Mouse (Mus musculus) neural tube, embryonic 13.5 days (tissue): ENCODE measurements around the gene Shf. TPM values are rescaled to one million over a fixed set of nuclear protein-coding genes. Genes with fewer than 3 reads are reported as not detected.
A peak's percentile ranks its signal among the peaks of the same experiment; 100 is the strongest.
"Not testable (repeated sequence)": the region's sequence is repeated elsewhere in the genome, so short reads cannot be mapped to it uniquely, and the experiment has no call there.

Experiments used
- ATAC-seq: fragments of 200-750 bp; cut with Nextera tagmentation; 2 replicates; pipeline ENCODE4 v1.8.0; 2017; ENCODE audit warnings: low read depth, mild to moderate bottlenecking, moderate TSS enrichment, moderate library complexity
- H3K27ac ChIP-seq: fragments of 300-500 bp; sonication (generic); replicated peaks from 2 replicates; pipeline ENCODE4 v1.5.1; 2015; ENCODE audit warnings: moderate library complexity, mild to moderate bottlenecking, inconsistent platforms
- H3K27me3 ChIP-seq: fragments of 300-500 bp; sonication (generic); 2 replicates; pipeline ENCODE4 v1.6.1; 2015; ENCODE audit warnings: mild to moderate bottlenecking, inconsistent platforms
- H3K36me3 ChIP-seq: fragments of 300-500 bp; sonication (generic); 2 replicates; pipeline ENCODE4 v1.6.1; 2015; ENCODE audit warnings: mild to moderate bottlenecking, inconsistent platforms
- H3K4me1 ChIP-seq: fragments of 300-500 bp; sonication (generic); replicated peaks from 2 replicates; pipeline ENCODE4 v1.6.1; 2015; ENCODE audit warnings: inconsistent platforms
- H3K4me2 ChIP-seq: fragments of 300-500 bp; sonication (generic); 2 replicates; pipeline ENCODE4 v1.6.1; 2015; ENCODE audit warnings: inconsistent platforms, mild to moderate bottlenecking, moderate library complexity
- H3K4me3 ChIP-seq: fragments of 300-500 bp; sonication (generic); 2 replicates; pipeline ENCODE4 v1.5.1; 2015; ENCODE audit warnings: mild to moderate bottlenecking, inconsistent platforms
- H3K9ac ChIP-seq: fragments of 300-500 bp; sonication (generic); 2 replicates; pipeline ENCODE4 v1.6.1; 2015; ENCODE audit warnings: moderate library complexity, mild to moderate bottlenecking, inconsistent platforms
- H3K9me3 ChIP-seq: fragments of 300-500 bp; sonication (generic); 2 replicates; pipeline ENCODE4 v1.6.1; 2016; ENCODE audit warnings: inconsistent platforms
- WGBS: fragments of 180-500 bp; shearing (Covaris S2); methylation state at CpG from one replicate; pipeline ENCODE4 v1.1.7; 2015; 5-methylcytosine and 5-hydroxymethylcytosine counted together
- polyA plus RNA-seq: library from polyadenylated mRNA; unstranded; fragments of >200 nt; fragmentation: Nextera tagmentation; extraction: Ambion mirVana; gene quantifications from 2 replicates; pipeline ENCODE4 v1.2.1, GENCODE M21; 2015

Shf gene
- polyA plus RNA-seq: 12.7 and 17.2 TPM in 2 replicates

DNA sequence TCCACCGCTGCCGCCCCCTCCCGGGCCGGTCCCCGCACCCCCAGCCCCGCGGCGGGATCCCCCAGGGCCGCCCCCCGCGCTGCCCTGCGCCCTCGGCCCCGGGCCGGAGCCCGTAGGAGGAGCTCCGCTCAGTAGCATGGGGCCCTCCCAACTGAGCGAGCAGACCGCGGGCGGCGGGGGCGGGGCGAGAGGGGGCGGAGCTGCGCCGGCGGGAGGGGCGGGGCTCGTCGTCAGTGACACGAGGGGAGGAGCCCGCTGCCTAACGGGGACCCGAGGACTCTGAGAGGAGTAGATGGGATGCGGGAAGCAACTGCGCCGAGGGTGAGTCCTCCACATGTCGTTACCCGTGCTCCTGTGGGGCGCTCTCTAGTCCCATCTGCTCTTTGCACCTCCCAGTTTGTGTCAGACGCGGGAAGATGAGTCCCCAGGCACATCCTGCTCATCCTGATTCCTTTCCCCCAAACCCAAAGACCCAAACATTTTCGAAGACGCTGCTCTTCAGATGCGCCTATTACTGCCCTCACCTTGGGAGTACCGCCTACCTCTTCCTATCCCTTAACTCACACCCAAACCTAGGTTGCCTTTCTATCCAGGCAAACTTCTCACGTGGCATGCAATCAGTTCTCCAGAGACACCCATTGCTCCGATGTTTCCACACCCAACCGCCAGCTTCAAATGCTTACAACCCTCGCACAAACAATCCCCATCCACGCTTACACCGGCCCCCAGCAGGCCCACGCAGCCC, at the start of gene Shf:
Shf (minus strand) TSS at position 168 of the 745 bp plus-strand sequence.
- under 1% methylated on average over 45 of the region's 54 CpGs for WGBS
- Histone ChIP-seq H3K36me3 (0 out of 2 replicates have a peak, but pooled peaks cover 5% of the 10 kb centered on the region), H3K27ac (peak within 1 kb of the TSS; percentile 79), H3K9me3 (no peaks in the 10 kb centered on the region), H3K4me2 (peak within 1 kb of the TSS; percentile 80), H3K9ac (peak within 1 kb of the TSS; percentile 98), H3K4me3 (peak within 1 kb of the TSS; percentile 96), H3K4me1 (peaks cover 41% of the 10 kb centered on the region), H3K27me3 (no peaks in the 10 kb centered on the region)
- peak; percentile 91 for ATAC-seq

DNA sequence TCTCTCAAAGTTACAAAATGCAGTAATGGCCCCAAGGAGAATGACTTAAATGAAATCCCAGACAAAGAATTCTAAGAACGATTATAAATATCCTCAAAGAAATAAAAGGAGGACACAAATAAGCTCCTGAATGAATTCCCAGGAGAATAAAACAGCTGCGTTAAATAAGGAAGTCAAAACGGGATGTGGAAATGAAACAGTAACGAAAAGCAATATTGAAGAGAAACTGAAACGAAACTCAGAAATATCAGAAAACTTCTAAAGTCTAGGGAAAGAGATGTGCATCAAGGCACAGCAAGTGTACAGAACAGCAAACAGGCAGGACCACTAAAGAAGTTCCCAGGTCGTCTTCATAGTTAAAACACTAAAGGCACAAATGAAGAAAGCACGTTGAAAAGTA, 40.0 kb upstream of the Shf start:
- Histone ChIP-seq H3K9me3 (no peaks in the 10 kb centered on the region), H3K27me3 (no peaks in the 10 kb centered on the region), H3K27ac (no peak overlapping the region), H3K4me2 (no peak overlapping the region), H3K4me1 (no peaks in the 10 kb centered on the region), H3K4me3 (no peak overlapping the region), H3K9ac (no peak overlapping the region), H3K36me3 (no peaks in the 10 kb centered on the region)
- no peak for ATAC-seq
- 87% methylated on average over 7 of the region's 7 CpGs for WGBS

DNA sequence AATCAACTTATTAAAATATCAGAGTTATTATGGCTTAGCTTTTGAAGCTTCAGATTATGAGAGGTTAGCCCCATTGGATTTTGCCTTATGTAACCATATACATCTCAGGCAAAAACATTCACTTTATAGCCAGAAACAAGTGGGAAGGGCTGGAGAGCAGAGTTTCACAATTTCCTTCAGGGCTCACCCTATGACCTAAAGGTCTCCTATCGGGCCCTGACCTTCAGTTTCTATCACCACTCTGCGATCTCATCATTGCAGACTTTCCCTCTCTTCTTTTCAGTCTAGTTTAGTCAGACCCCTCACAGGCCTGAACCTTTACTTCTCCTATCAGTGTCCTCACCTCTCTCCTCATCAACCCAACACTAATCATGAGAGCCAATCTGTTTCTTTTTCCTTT, 38.6 kb upstream of the Shf start:
- Histone ChIP-seq H3K9me3 (no peaks in the 10 kb centered on the region), H3K4me1 (no peaks in the 10 kb centered on the region), H3K27me3 (no peaks in the 10 kb centered on the region), H3K36me3 (no peaks in the 10 kb centered on the region), H3K4me3 (no peak overlapping the region), H3K27ac (no peak overlapping the region), H3K4me2 (no peak overlapping the region), H3K9ac (no peak overlapping the region)
- WGBS: 88% methylated on average over 2 of the region's 2 CpGs
- no peak for ATAC-seq

DNA sequence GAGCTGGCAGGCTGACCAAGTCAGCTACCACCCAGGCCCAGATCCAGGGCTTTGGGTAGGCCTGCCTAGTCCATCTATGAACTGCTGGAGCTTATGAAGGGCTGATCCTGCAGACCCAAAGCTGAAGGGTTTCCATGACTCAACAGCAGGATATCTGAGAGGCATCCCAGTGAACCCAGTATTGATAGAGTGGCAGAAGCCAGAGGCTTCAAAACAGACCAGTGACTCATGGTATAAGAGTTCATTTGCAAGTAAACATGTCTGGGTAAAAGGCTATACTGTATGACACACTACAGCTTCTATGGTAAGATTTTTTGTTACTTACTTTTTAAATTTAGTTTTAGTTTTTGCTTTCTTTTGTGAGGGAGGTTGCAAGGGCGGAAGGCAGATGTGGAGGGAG, 27.2 kb upstream of the Shf start:
- H3K9ac ChIP-seq: no peak overlapping the region
- ATAC-seq: no peak
- H3K27ac ChIP-seq: no peak overlapping the region
- H3K27me3 ChIP-seq: no peaks in the 10 kb centered on the region
- no peaks in the 10 kb centered on the region for H3K4me1 ChIP-seq
- H3K36me3 ChIP-seq: no peaks in the 10 kb centered on the region
- H3K4me2 ChIP-seq: no peak overlapping the region
- no peaks in the 10 kb centered on the region for H3K9me3 ChIP-seq
- no peak overlapping the region for H3K4me3 ChIP-seq
- 88% methylated on average over 1 of the region's 1 CpGs for WGBS

DNA sequence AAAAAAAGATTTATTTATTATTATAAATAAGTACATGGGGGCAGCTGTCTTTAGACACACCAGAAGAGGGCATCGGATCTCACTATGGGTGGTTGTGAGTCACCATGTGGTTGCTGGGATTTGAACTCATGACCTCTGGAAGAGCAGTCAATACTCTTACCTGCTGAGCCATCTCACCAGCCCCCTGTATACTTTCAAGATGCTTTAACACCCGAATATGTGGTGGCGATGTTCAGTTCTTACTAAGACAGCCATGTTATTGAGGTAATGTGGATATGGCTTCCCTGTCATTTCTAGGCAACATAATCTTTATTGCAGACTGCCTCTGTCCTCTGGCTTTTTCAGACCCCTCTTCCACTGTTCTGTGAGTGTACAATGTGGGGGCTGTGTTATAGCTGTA, 18.2 kb upstream of the Shf start:
- H3K36me3 ChIP-seq, H3K9me3 ChIP-seq, H3K4me1 ChIP-seq, H3K27ac ChIP-seq, H3K27me3 ChIP-seq, H3K4me3 ChIP-seq, ATAC-seq, H3K4me2 ChIP-seq, H3K9ac ChIP-seq: not testable (repeated sequence)
- WGBS: 91% methylated on average over 3 of the region's 3 CpGs

DNA sequence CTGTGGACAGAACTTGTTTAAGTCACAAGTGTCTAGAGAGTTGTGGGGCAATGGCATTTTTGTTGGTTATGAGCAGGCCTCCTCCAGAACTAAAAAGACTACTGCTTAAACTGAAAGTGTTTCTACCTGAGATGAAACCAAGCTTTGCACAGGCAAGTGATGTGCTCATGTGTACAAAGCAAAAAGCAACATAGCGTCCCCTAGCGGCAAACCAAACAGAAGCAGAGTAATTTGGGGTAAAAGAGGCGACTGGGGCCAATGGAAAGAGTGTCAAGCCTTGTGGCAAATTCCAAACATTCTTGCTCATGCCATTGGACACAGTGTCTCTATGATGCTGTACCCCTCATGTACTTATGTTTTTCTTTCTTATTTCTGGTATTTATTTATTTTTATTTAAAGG, 16.1 kb upstream of the Shf start:
- no peak overlapping the region for H3K4me2 ChIP-seq
- 38% methylated on average over 3 of the region's 3 CpGs for WGBS
- H3K4me3 ChIP-seq: no peak overlapping the region
- no peaks in the 10 kb centered on the region for H3K27me3 ChIP-seq
- H3K36me3 ChIP-seq: no peaks in the 10 kb centered on the region
- H3K9me3 ChIP-seq: no peaks in the 10 kb centered on the region
- H3K4me1 ChIP-seq: peaks cover 4% of the 10 kb centered on the region; the same call in 1 of the 2 replicates
- ATAC-seq: no peak
- H3K9ac ChIP-seq: no peak overlapping the region
- H3K27ac ChIP-seq: no peak overlapping the region

DNA sequence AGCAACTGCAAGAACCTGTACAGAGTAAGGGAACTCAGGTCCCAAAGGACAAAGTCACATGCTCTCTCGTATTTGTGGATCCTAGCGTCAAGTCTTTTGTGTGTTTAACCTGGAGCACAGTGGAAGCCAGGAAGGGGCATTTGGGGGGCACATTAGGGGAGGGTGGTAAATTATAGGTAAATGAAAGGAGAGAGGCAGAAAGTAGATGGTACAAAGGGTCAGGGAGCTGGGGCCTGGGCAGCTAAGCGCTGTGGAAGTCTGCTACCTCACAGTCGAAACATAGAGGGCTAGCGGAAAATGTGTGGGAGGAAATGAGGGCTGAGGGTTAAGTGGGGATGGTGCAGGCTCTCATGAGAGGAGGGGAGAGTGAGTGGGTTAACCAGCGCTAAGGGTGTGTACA, 13.2 kb upstream of the Shf start:
- Histone ChIP-seq H3K4me2 (no peak overlapping the region), H3K9me3 (no peaks in the 10 kb centered on the region), H3K36me3 (no peaks in the 10 kb centered on the region), H3K27me3 (no peaks in the 10 kb centered on the region), H3K4me1 (peaks cover 4% of the 10 kb centered on the region; the same call in 1 of the 2 replicates), H3K4me3 (no peak overlapping the region), H3K27ac (no peak overlapping the region), H3K9ac (no peak overlapping the region)
- WGBS: 82% methylated on average over 6 of the region's 6 CpGs
- ATAC-seq: no peak

DNA sequence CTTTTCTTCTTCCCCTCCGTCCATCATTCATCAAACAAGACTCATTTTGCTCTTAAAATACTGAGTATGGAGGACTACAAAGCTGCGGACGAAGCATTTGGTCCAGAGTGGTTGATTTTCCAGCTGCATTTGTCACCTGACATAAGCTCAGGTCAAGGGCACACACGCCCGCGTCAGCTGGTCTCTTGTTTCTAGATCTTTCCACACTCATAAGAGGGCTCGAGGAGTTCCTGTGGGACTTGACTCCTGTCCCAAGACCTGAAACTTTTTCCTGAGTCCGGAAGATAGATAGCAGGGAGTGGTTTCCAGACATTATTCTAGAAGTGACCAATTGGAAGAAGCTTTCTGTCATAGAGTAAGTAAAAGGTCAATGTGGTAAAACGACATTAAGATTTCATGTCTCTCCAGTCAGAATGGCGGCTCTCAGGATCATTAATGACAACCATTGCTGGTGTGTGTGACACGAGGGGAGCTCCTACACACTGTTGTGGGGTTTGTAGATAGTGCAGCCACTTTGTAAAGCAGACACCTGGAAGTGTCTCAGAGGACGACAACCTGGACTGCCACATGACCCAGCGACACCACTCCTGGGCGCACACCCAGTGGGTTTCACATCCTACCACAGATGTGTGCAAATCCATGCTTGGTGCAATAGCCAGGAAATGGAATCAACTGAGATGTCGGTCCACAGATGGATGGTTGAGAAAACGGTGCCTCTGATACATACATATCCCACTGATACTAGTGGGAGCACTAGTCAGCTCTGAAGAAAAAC, 12.6 kb upstream of the Shf start:
- WGBS: 77% methylated on average over 16 of the region's 16 CpGs
- no peak overlapping the region for H3K27ac ChIP-seq
- H3K27me3 ChIP-seq: no peaks in the 10 kb centered on the region
- no peak overlapping the region for H3K4me3 ChIP-seq
- no peak overlapping the region for H3K9ac ChIP-seq
- no peaks in the 10 kb centered on the region for H3K9me3 ChIP-seq
- no peak overlapping the region for H3K4me2 ChIP-seq
- ATAC-seq: no peak
- H3K36me3 ChIP-seq: no peaks in the 10 kb centered on the region
- peaks cover 4% of the 10 kb centered on the region; the same call in 1 of the 2 replicates for H3K4me1 ChIP-seq

DNA sequence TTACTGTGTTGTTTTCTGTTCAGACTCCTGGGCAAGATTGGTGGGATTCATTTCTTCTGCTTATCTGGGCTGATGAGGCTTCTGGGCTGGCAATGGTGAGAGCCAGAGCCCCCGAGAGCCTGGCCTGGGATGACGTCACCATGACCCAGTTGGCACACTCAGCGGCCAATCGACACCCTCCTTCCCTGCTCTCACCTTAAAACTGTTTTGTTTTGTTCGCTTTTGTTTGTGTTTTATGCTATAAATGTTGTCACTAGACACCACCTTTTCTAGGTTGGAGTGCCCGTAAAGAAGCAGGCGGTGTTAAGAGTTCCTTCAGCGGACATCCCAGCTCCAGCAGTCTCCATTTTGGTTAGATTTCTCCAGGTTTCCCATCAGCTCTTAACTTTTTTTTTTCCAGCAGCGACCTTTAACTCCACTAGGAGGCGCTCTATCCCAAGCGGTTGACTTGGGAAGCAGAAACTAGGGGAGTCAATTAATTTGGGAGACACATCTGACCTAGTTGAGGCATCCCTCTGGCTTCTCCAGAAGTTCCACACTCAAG, 11.9 kb upstream of the Shf start:
- WGBS: 14% methylated on average over 11 of the region's 11 CpGs
- Histone ChIP-seq H3K4me2 (peak overlapping the region; percentile 39), H3K4me1 (peaks cover 10% of the 10 kb centered on the region), H3K4me3 (peak overlapping the region; percentile 16; the same call in 1 of the 2 replicates), H3K27ac (no peak overlapping the region), H3K36me3 (no peaks in the 10 kb centered on the region), H3K9me3 (no peaks in the 10 kb centered on the region), H3K9ac (no peak overlapping the region), H3K27me3 (no peaks in the 10 kb centered on the region)
- no peak for ATAC-seq

DNA sequence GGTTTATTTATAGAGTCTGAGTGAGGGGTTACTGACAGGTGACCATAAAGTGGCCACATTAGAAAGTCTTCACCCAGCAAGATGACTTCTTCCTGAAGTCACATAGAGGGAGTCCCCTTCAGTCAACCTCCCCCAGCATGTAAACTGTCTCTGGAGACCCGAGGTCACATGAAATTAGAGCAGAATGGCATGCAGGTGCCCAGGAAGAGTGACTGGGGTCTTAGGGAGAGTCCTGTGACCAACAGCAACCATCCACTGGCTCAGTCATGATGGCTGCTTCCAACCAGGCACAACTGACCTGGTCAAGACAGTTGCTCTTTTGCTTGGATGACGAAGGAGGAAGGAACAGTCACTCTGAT, 10.3 kb upstream of the Shf start:
- no peaks in the 10 kb centered on the region for H3K9me3 ChIP-seq
- H3K36me3 ChIP-seq: no peaks in the 10 kb centered on the region
- no peak overlapping the region for H3K27ac ChIP-seq
- H3K4me1 ChIP-seq: peaks cover 15% of the 10 kb centered on the region
- no peak overlapping the region for H3K4me3 ChIP-seq
- 57% methylated on average over 2 of the region's 2 CpGs for whole genome bisulfite sequencing
- ATAC-seq: no peak
- no peak overlapping the region for H3K9ac ChIP-seq
- H3K27me3 ChIP-seq: no peaks in the 10 kb centered on the region
- H3K4me2 ChIP-seq: no peak overlapping the region

DNA sequence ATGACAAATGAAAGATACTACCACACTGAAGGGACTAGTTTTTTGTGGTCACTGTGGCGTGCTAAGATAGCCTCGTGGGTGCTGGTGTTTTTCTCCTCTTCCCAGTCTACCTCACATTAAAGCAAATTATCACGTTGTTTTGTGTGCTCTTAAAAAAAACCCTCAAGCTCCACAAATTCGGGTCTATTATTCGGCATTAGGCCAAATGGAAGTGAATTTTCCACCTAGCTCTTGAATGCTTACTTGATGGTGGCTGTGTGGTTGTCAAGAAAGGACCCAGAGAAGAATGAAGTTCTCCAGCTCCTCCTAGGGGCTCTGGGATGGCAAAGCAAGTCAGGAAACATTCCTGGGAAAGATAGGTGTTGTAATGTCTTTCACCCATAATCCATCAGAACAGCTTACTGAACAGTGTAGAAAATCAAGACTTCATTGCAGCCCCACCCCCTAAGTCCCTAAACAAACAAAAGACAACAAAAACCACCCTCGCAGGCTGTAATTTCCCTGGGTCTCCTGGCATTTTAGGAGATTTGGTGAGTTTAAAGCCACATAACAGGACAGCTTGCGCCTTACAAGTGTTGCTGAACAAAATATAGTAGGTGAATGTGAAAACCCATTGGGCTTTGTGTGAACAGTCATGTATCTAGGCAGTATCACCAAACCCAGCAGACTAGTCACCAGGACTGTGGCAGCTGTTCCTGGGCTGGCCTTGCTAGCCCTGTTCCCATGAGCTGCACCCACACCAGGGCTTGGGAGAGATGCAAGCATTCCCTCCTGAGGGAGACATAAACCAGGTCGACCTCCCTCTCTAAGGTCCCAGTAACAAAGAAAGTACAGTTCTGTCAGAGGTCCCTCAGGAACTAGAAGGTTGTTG, 9.7 kb upstream of the Shf start:
- H3K4me1 ChIP-seq: peaks cover 15% of the 10 kb centered on the region
- H3K27ac ChIP-seq: peak overlapping the region; percentile 92
- no peak for ATAC-seq
- no peaks in the 10 kb centered on the region for H3K36me3 ChIP-seq
- peak overlapping the region; percentile 51 for H3K4me2 ChIP-seq
- peak overlapping the region; percentile 57 for H3K4me3 ChIP-seq
- 20% methylated on average over 8 of the region's 8 CpGs for WGBS
- peak overlapping the region; percentile 76 for H3K9ac ChIP-seq
- H3K27me3 ChIP-seq: no peaks in the 10 kb centered on the region
- H3K9me3 ChIP-seq: no peaks in the 10 kb centered on the region
